11 mouse cellular contexts compared by ENCODE assay signal in genomic region chr19:57941529-57941928, GRCm38 (mm10).
DNase-seq lines count a peak whose midpoint lies in the region; ATAC-seq and TF ChIP-seq lines count a peak whose summit lies in the region.
"Had no signal": no experiment of that assay in that cellular context is flagged by ENCODE, and none has a peak within 500 bp of the region (broad histone marks: within the 10 kb centered on the region; RNA-seq: fewer than 3 reads in every experiment).

No protein-coding gene starts in this region.

- intact Hi-C loops in left cerebral cortex, postnatal 14 days (cut with DNase I) = no loop called here

- no peaks in the 10 kb centered on the region for H3K36me3 ChIP-seq in midbrain, embryonic 14.5 days (ENCODE audit: control insufficient read depth, insufficient read depth, low read length)
- H3K36me3 ChIP-seq in midbrain, embryonic 11.5 days (ENCODE audit: control insufficient read depth, insufficient read depth, low read length) = no peaks in the 10 kb centered on the region
- no peaks in the 10 kb centered on the region for H3K36me3 ChIP-seq in hindbrain, embryonic 12.5 days
- no peaks in the 10 kb centered on the region for H3K36me3 ChIP-seq in kidney, adult 2 months (ENCODE audit: control insufficient read depth, insufficient read depth, low read length)
- H3K36me3 ChIP-seq: liver, embryonic 13.5 days had no signal

- no peak overlapping the region for H3K4me3 ChIP-seq in midbrain, embryonic 14.5 days (replicated peaks; ENCODE audit: low read depth, low read length)
- H3K4me3 ChIP-seq in midbrain, embryonic 11.5 days (ENCODE audit: low read depth, low read length) = no peak overlapping the region
- no peak overlapping the region for H3K4me3 ChIP-seq in hindbrain, embryonic 12.5 days
- H3K4me3 ChIP-seq in kidney, adult 2 months (ENCODE audit: insufficient read depth, low read depth, low read length) = no peak overlapping the region
- H3K4me3 ChIP-seq: liver, embryonic 13.5 days; myocyte had no signal

- TF ChIP-seq POLR2A in kidney, adult 2 months (IDR thresholded peaks at IDR 0.05; ENCODE audit: low read depth, low read length) = no peak

- H3K9ac ChIP-seq in midbrain, embryonic 14.5 days (replicated peaks; ENCODE audit: low read length) = no peak overlapping the region
- H3K9ac ChIP-seq in midbrain, embryonic 11.5 days (ENCODE audit: low read length) = no peak overlapping the region
- no peak overlapping the region for H3K9ac ChIP-seq in hindbrain, embryonic 12.5 days
- H3K9ac ChIP-seq: liver, embryonic 13.5 days had no signal

- H3K4me1 ChIP-seq in midbrain, embryonic 14.5 days (ENCODE audit: control insufficient read depth, insufficient read depth, low read length) = peaks cover 10% of the 10 kb centered on the region
- no peaks in the 10 kb centered on the region for H3K4me1 ChIP-seq in midbrain, embryonic 11.5 days (ENCODE audit: control insufficient read depth, insufficient read depth, low read length)
- H3K4me1 ChIP-seq in hindbrain, embryonic 12.5 days = peaks cover 11% of the 10 kb centered on the region
- H3K4me1 ChIP-seq in kidney, adult 2 months (ENCODE audit: control insufficient read depth, insufficient read depth, low read length) = no peaks in the 10 kb centered on the region

- no peak for TF ChIP-seq CTCF in kidney, adult 2 months (conservative IDR thresholded peaks at IDR 0.05; ENCODE audit: insufficient read depth, insufficient read length, low read depth, low read length)

- 51% methylated on average over 8 of the region's 8 CpGs for WGBS in midbrain, embryonic 14.5 days
- WGBS in midbrain, embryonic 11.5 days = 66% methylated on average over 8 of the region's 8 CpGs
- WGBS in hindbrain, embryonic 12.5 days = 45% methylated on average over 8 of the region's 8 CpGs
- 78% methylated on average over 8 of the region's 8 CpGs for WGBS in kidney, adult 2 months

- ATAC-seq in midbrain, embryonic 14.5 days (ENCODE audit: low FRiP score, low TSS enrichment) = no peak
- no peak for ATAC-seq in midbrain, embryonic 11.5 days (ENCODE audit: low FRiP score)
- peak; percentile 87 for ATAC-seq in hindbrain, embryonic 12.5 days (ENCODE audit: low FRiP score)
- no peak for ATAC-seq in inflammation-experienced regulatory T-cells, adult 6 months

- peak overlapping the region; percentile 21; the same call in 1 of the 2 replicates for H3K27ac ChIP-seq in midbrain, embryonic 14.5 days (replicated peaks; ENCODE audit: low read depth, low read length)
- no peak overlapping the region for H3K27ac ChIP-seq in midbrain, embryonic 11.5 days (ENCODE audit: low read depth, low read length)
- H3K27ac ChIP-seq in hindbrain, embryonic 12.5 days = peak overlapping the region; percentile 30; the same call in 1 of the 2 replicates
- no peak overlapping the region for H3K27ac ChIP-seq in kidney, adult 2 months (ENCODE audit: insufficient read depth, low read depth, low read length)
- H3K27ac ChIP-seq: liver, embryonic 13.5 days; stomach, postnatal 0 days had no signal

- peak; percentile 75 for DNase-seq in midbrain, embryonic 14.5 days
- no peak for DNase-seq in midbrain, embryonic 11.5 days (ENCODE audit: low spot score, missing footprints)
- DNase-seq in left cerebral cortex, postnatal 14 days (ENCODE audit: low spot score in 2 of 2) = peak; percentile 64 to 67
- DNase-seq in testis, postnatal 10 days (ENCODE audit: low spot score) = no peak
- DNase-seq in kidney, adult 2 months = no peak
- no peak for DNase-seq in cerebellum, adult 11 months
- DNase-seq: liver, embryonic 13.5 days had no signal

- no peaks in the 10 kb centered on the region for H3K27me3 ChIP-seq in midbrain, embryonic 14.5 days (ENCODE audit: control insufficient read depth, insufficient read depth, low read length)
- no peaks in the 10 kb centered on the region for H3K27me3 ChIP-seq in midbrain, embryonic 11.5 days (ENCODE audit: control insufficient read depth, insufficient read depth, low read length)
- H3K27me3 ChIP-seq in hindbrain, embryonic 12.5 days = no peaks in the 10 kb centered on the region
- H3K27me3 ChIP-seq in kidney, adult 2 months (replicated peaks; ENCODE audit: control insufficient read depth, insufficient read depth, low read length) = no peaks in the 10 kb centered on the region
- H3K27me3 ChIP-seq: liver, embryonic 13.5 days had no signal

- no peak overlapping the region for H3K4me2 ChIP-seq in midbrain, embryonic 14.5 days (ENCODE audit: low read length)
- H3K4me2 ChIP-seq in midbrain, embryonic 11.5 days = no peak overlapping the region
- no peak overlapping the region for H3K4me2 ChIP-seq in hindbrain, embryonic 12.5 days (replicated peaks)
- H3K4me2 ChIP-seq: liver, embryonic 13.5 days had no signal

- no peaks in the 10 kb centered on the region; the same call in 1 of the 2 replicates for H3K9me3 ChIP-seq in midbrain, embryonic 14.5 days (ENCODE audit: control insufficient read depth, low read length)
- H3K9me3 ChIP-seq in midbrain, embryonic 11.5 days (ENCODE audit: control insufficient read depth, low read length) = no peaks in the 10 kb centered on the region
- H3K9me3 ChIP-seq in hindbrain, embryonic 12.5 days (replicated peaks) = no peaks in the 10 kb centered on the region
- H3K9me3 ChIP-seq: liver, embryonic 13.5 days had no signal

Comparison
In these comparisons a context has a peak if more than half of its experiments do, and no peak if none do; other contexts are left out.
1. DNase-seq: peak in midbrain, embryonic 14.5 days (single experiment) and left cerebral cortex, postnatal 14 days (2 of 2); none in midbrain, embryonic 11.5 days (single experiment), testis, postnatal 10 days (single experiment), kidney, adult 2 months (single experiment) and cerebellum, adult 11 months (single experiment).
2. H3K27ac ChIP-seq: peak in midbrain, embryonic 14.5 days (single experiment) and hindbrain, embryonic 12.5 days (single experiment); none in midbrain, embryonic 11.5 days (single experiment) and kidney, adult 2 months (single experiment).